Mouse (Mus musculus): Measurements from ENCODE around the gene Oard1.

- TF ChIP-seq POLR2A (IDR thresholded peaks at IDR 0.05; ENCODE audit: low read depth, low read length) (no peak), CTCF (IDR thresholded peaks at IDR 0.05; ENCODE audit: extremely low read depth, insufficient read length, insufficient replicate concordance, low read depth, low read length) (no peak)
Observed at GRCm38 (mm10) chr17:48436487-48436886, 26.7 kb downstream of the Oard1 start.

Data from small intestine, adult 2 months (tissue).